ENCODE assay signal across 13 mouse cellular contexts in the genomic region with DNA sequence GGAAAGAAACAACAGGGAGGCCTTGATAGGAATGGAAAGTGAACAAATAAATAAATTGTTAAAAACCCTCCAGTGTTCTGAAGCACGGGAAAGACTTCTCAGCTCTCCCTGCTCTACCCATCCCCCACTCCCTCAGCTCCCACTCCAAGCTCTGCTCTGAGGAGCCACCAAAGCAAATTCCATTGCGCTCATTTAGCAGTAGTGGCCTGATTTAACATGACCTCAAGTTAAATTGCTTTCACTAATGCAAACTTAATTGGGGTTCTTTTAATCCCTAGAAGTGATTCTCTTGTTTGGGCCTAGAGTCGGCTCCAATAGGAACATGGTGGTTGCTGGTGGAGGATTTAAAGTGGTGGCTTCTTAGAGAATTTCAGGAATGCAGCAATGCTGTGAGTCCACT.
DNase-seq lines count a peak whose midpoint lies in the region; ATAC-seq and TF ChIP-seq lines count a peak whose summit lies in the region.
"Had no signal": no experiment of that assay in that cellular context is flagged by ENCODE, and none has a peak within 500 bp of the region (broad histone marks: within the 10 kb centered on the region; RNA-seq: fewer than 3 reads in every experiment).

No protein-coding gene starts in this region.

- H3K4me2 ChIP-seq in heart, embryonic 12.5 days, result no peak overlapping the region
- no peak overlapping the region for H3K4me2 ChIP-seq in lung, embryonic 14.5 days
- H3K4me2 ChIP-seq in forebrain, embryonic 12.5 days, result no peak overlapping the region
- H3K4me2 ChIP-seq: neural tube, embryonic 13.5 days had no signal

- peaks cover 13% of the 10 kb centered on the region; the same call in 1 of the 2 replicates for H3K4me1 ChIP-seq in heart, embryonic 12.5 days (replicated peaks)
- no peaks in the 10 kb centered on the region for H3K4me1 ChIP-seq in lung, embryonic 14.5 days (ENCODE audit: insufficient read depth)
- peaks cover 15% of the 10 kb centered on the region for H3K4me1 ChIP-seq in forebrain, embryonic 12.5 days
- H3K4me1 ChIP-seq: neural tube, embryonic 13.5 days had no signal

- H3K27ac ChIP-seq in heart, embryonic 12.5 days (ENCODE audit: poor library complexity, severe bottlenecking), result peak overlapping the region; percentile 58
- H3K27ac ChIP-seq in lung, embryonic 14.5 days (ENCODE audit: low read depth), result no peak overlapping the region
- no peak overlapping the region for H3K27ac ChIP-seq in forebrain, embryonic 12.5 days
- H3K27ac ChIP-seq: limb, embryonic 10.5 days; neural tube, embryonic 13.5 days had no signal

- no peaks in the 10 kb centered on the region for H3K36me3 ChIP-seq in heart, embryonic 12.5 days
- H3K36me3 ChIP-seq in lung, embryonic 14.5 days (ENCODE audit: insufficient read depth), result no peaks in the 10 kb centered on the region
- no peaks in the 10 kb centered on the region for H3K36me3 ChIP-seq in forebrain, embryonic 12.5 days (replicated peaks)
- H3K36me3 ChIP-seq: limb, embryonic 10.5 days; neural tube, embryonic 13.5 days had no signal

- WGBS in heart, embryonic 12.5 days, result 35% methylated on average over 3 of the region's 3 CpGs
- WGBS in lung, embryonic 14.5 days, result 38% methylated on average over 3 of the region's 3 CpGs
- WGBS in forebrain, embryonic 12.5 days, result 5% methylated on average over 3 of the region's 3 CpGs

- no peaks in the 10 kb centered on the region for H3K9me3 ChIP-seq in heart, embryonic 12.5 days (replicated peaks)
- no peaks in the 10 kb centered on the region for H3K9me3 ChIP-seq in lung, embryonic 14.5 days (ENCODE audit: low read depth, low read length)
- no peaks in the 10 kb centered on the region for H3K9me3 ChIP-seq in forebrain, embryonic 12.5 days
- H3K9me3 ChIP-seq: limb, embryonic 10.5 days; neural tube, embryonic 13.5 days had no signal

- no peak overlapping the region for H3K4me3 ChIP-seq in heart, embryonic 12.5 days
- no peak overlapping the region for H3K4me3 ChIP-seq in lung, embryonic 14.5 days (ENCODE audit: low read depth, low read length)
- no peak overlapping the region for H3K4me3 ChIP-seq in forebrain, embryonic 12.5 days (replicated peaks)
- H3K4me3 ChIP-seq: limb, embryonic 10.5 days; neural tube, embryonic 13.5 days had no signal

- TF ChIP-seq CTCF in lung, embryonic 14.5 days (IDR thresholded peaks at IDR 0.05; ENCODE audit: low read depth), result no peak

- intact Hi-C loops in heart, postnatal 36 days (cut with DNase I), result no loop called here

- H3K27me3 ChIP-seq in heart, embryonic 12.5 days (replicated peaks), result no peaks in the 10 kb centered on the region
- H3K27me3 ChIP-seq in lung, embryonic 14.5 days (ENCODE audit: insufficient read depth, low read length), result no peaks in the 10 kb centered on the region
- no peaks in the 10 kb centered on the region for H3K27me3 ChIP-seq in forebrain, embryonic 12.5 days
- H3K27me3 ChIP-seq: neural tube, embryonic 13.5 days had no signal

- H3K9ac ChIP-seq in heart, embryonic 12.5 days, result no peak overlapping the region
- no peak overlapping the region for H3K9ac ChIP-seq in lung, embryonic 14.5 days
- no peak overlapping the region for H3K9ac ChIP-seq in forebrain, embryonic 12.5 days
- H3K9ac ChIP-seq: neural tube, embryonic 13.5 days had no signal

- ATAC-seq in heart, embryonic 12.5 days (ENCODE audit: insufficient number of reproducible peaks, low FRiP score), result no peak
- no peak for ATAC-seq in lung, embryonic 14.5 days (ENCODE audit: insufficient read depth)
- ATAC-seq in forebrain, embryonic 12.5 days (ENCODE audit: low FRiP score), result peak; percentile 82
- ATAC-seq: inflammation-experienced regulatory T-cells, adult 6 months had no signal

- no peak for DNase-seq in heart, postnatal 36 days
- peak; percentile 30 for DNase-seq in lung, embryonic 14.5 days
- no peak for DNase-seq in lung, postnatal 4 days
- peak; percentile 6 for DNase-seq in brain, adult 2 months (ENCODE audit: low read depth, low spot score)
- no peak for DNase-seq in frontal cortex, postnatal 25 days (ENCODE audit: low spot score in 2 of 2)
- DNase-seq in left cerebral cortex, adult 9 months (ENCODE audit: low spot score in 2 of 2), result no peak
- DNase-seq: adrenal gland, postnatal 25 days; cerebellum, adult 11-12 months had no signal

Comparison
In these comparisons a context has a peak if more than half of its experiments do, and no peak if none do; other contexts are left out.
1. DNase-seq: peak in lung, embryonic 14.5 days (single experiment) and brain, adult 2 months (single experiment); none in heart, postnatal 36 days (0 of 2), lung, postnatal 4 days (0 of 2), frontal cortex, postnatal 25 days (0 of 2) and left cerebral cortex, adult 9 months (0 of 2).